Mouse (Mus musculus) lung, postnatal 0 days (tissue): ENCODE measurements around the gene Grb10.

Experiments
- CTCF ChIP-seq: IDR thresholded peaks from 2 replicates; pipeline ENCODE4 v1.5.1; 2016; ENCODE audit warnings: antibody characterized with exemption, mild to moderate bottlenecking
- EP300 ChIP-seq: IDR thresholded peaks from 2 replicates; pipeline ENCODE4 v1.6.1; 2016; ENCODE audit warnings: antibody characterized with exemption, mild to moderate bottlenecking, control low read depth

DNA sequence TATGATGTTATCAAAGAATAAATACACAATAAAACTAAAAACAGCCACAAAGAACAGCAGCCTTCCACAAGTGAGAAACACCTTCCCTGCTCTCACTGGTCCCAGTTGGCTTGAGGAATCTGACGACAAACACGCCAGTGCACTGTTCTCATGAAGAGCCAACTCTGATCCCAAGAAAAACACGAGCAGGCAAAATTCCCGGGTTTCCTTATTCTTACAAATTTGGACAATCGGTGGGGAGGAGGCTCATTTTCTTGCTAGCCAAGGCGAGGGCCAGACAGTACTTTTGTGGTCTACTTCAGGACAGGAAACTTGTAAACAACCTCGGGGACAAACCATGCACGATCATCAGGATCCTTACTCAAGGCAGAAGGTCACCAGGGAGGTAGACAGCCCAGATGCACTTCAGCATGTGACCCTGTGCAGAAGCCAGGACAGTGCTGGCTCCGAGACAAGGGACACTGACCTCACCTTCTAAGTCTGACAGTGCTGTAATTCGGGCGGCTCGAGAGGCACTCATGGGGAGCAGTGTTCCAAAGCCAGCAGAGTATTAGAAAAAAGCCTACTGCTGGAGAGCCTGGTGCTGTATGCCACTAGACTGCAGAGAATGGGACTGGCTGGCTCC is 72.9 kb downstream of the Grb10 start:
- TF ChIP-seq EP300 (no peak), CTCF (no peak)
